Mouse (Mus musculus) embryonic facial prominence, embryonic 15.5 days (tissue): ENCODE data around the gene Pmp22. TPM values are rescaled to one million over a fixed set of nuclear protein-coding genes. Genes with fewer than 3 reads are reported as not detected.

Experiments used
- ATAC-seq: fragments of 200-750 bp; cut with Nextera tagmentation; 2 replicates; pipeline ENCODE4 v1.8.0; 2017; ENCODE audit warnings: low read depth, moderate TSS enrichment; ENCODE audit not compliant: insufficient number of reproducible peaks, low FRiP score, low TSS enrichment
- H3K27ac ChIP-seq: fragments of 300-500 bp; sonication (generic); replicated peaks from 2 replicates; pipeline ENCODE4 v1.5.1; 2015; ENCODE audit warnings: mild to moderate bottlenecking, inconsistent platforms
- H3K27me3 ChIP-seq: fragments of 300-500 bp; sonication (generic); 2 replicates; pipeline ENCODE4 v1.6.1; 2015; ENCODE audit warnings: inconsistent platforms
- H3K36me3 ChIP-seq: fragments of 300-500 bp; sonication (generic); 2 replicates; pipeline ENCODE4 v1.6.1; 2015; ENCODE audit warnings: mild to moderate bottlenecking, inconsistent platforms
- H3K4me1 ChIP-seq: fragments of 300-500 bp; sonication (generic); 2 replicates; pipeline ENCODE4 v1.6.1; 2015; ENCODE audit warnings: inconsistent platforms
- H3K4me2 ChIP-seq: fragments of 300-500 bp; sonication (generic); replicated peaks from 2 replicates; pipeline ENCODE4 v1.6.1; 2015; ENCODE audit warnings: mild to moderate bottlenecking, inconsistent platforms
- H3K4me3 ChIP-seq: fragments of 300-500 bp; sonication (generic); replicated peaks from 2 replicates; pipeline ENCODE4 v1.5.1; 2015; ENCODE audit warnings: mild to moderate bottlenecking, inconsistent platforms
- H3K9ac ChIP-seq: fragments of 300-500 bp; sonication (generic); 2 replicates; pipeline ENCODE4 v1.6.1; 2015; ENCODE audit warnings: inconsistent platforms
- H3K9me3 ChIP-seq: fragments of 300-500 bp; sonication (generic); replicated peaks from 2 replicates; pipeline ENCODE4 v1.6.1; 2016; ENCODE audit warnings: inconsistent platforms
- WGBS: fragments of 180-500 bp; shearing (Covaris S2); methylation state at CpG from one replicate; pipeline ENCODE4 v1.1.7; 2015; 5-methylcytosine and 5-hydroxymethylcytosine counted together
- polyA plus RNA-seq: library from polyadenylated mRNA; unstranded; fragments of >200 nt; fragmentation: Nextera tagmentation; extraction: Ambion mirVana; gene quantifications from 2 replicates; pipeline ENCODE4 v1.2.1, GENCODE M21; 2015

Gene Pmp22
- polyA plus RNA-seq, 1 experiment from 2014 or later, result 244 TPM

DNA sequence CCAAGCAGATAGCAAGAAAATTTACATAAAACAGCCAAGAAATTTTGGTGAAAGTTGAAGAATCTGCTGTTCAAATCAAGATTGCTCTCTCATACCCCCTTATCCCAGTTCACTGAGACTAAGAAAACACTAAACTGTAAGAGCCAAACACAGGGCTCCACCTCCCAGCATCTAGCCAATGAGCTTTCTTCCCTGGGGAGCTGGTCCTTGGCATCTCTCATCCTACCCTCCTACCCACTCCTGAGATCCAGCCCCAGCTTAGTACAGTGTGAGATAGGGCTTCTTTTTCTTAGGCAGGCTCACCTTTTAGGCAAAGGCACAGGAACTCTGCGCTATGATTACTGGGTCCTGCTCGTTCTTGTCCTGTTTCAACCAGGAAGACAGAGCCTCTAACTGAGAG is 34.0 kb downstream of the Pmp22 start:
- Histone ChIP-seq H3K9ac (no peak overlapping the region), H3K27me3 (no peaks in the 10 kb centered on the region), H3K4me2 (no peak overlapping the region), H3K36me3 (peaks cover 28% of the 10 kb centered on the region), H3K9me3 (no peaks in the 10 kb centered on the region), H3K27ac (no peak overlapping the region), H3K4me3 (no peak overlapping the region), H3K4me1 (no peaks in the 10 kb centered on the region)
- no peak for ATAC-seq
- whole genome bisulfite sequencing, result 58% methylated on average over 2 of the region's 2 CpGs

GRCm38 (mm10) chr11:63163550-63163949 is 34.8 kb downstream of the Pmp22 start:
- ATAC-seq, result no peak
- Histone ChIP-seq H3K27me3 (no peaks in the 10 kb centered on the region), H3K36me3 (peaks cover 22% of the 10 kb centered on the region), H3K4me2 (no peak overlapping the region), H3K9me3 (no peaks in the 10 kb centered on the region), H3K27ac (no peak overlapping the region), H3K4me1 (peaks cover 1% of the 10 kb centered on the region; the same call in 1 of the 2 replicates), H3K4me3 (no peak overlapping the region), H3K9ac (no peak overlapping the region)
- 74% methylated on average over 8 of the region's 8 CpGs for WGBS

DNA sequence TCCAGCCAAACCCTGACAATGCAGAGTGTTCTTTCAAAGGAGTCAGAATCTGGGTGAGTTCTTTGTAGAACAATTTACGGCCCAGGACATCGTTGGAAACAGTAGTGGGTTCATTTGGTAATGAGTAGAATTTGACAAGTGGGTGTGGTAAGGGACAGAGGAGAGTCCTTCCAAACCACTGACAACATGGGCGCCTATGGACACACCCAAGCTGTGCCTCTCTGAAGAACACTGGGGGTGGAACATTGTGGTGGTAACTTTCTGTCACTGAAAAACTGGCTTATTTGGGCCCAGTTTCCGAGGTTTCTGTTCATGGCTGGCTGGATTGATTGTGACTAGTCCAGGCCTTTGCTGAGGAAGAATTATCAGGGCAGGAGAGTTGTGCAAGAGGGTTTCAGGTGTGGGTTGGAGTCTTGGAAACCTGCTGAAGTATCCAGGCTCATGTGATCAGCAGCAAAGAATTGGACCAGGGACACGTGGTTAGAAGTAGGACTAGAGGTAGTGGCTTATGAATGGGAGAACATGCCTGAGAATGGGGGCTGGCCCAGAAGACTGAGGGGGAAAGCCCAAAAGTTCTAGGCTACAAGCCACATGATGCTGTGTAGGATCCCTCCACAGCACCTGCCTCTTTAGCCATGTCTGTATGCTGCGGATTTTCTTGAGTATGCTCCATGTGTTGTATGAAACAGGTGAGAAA is 35.4 kb downstream of the Pmp22 start:
- WGBS, result 83% methylated on average over 6 of the region's 6 CpGs
- no peak for ATAC-seq
- H3K9ac ChIP-seq, result no peak overlapping the region
- H3K9me3 ChIP-seq, result no peaks in the 10 kb centered on the region
- H3K36me3 ChIP-seq, result peaks cover 16% of the 10 kb centered on the region
- H3K4me1 ChIP-seq, result peaks cover 6% of the 10 kb centered on the region; the same call in 1 of the 2 replicates
- H3K4me2 ChIP-seq, result no peak overlapping the region
- no peak overlapping the region for H3K27ac ChIP-seq
- no peaks in the 10 kb centered on the region for H3K27me3 ChIP-seq
- no peak overlapping the region for H3K4me3 ChIP-seq

DNA sequence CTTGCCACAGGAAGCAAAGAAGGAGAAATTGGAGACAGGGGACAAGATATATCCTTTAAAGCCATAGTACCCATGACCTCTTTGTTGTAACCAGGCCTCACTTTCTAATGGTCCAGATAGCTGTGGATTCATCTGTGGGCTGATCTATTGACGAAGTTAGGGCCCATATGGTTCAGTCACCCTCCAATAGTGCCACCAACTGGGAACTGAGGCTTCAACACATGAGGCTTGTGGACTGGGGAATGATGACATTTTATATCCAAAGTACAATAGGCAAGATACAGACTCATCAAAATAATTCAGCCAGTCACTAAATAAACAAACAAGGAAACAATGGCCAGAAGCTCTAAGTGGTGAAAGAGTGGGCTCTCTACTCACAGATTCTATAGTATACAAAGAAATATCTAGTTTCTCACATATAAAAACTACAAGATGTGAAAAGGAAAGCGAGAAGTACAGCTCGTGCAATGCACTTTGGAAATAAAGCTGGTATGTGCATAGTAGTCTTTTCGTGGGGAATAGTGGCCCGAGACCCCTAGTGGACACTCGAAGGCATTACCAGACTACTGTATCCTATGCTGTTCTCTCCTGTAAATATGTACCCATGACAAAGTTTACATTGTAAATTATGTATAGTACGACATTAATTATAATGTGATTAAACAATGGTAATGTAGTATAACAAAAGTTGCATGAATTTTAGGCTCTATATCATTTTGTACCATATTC is 36.1 kb downstream of the Pmp22 start:
- Histone ChIP-seq H3K4me1 (peaks cover 6% of the 10 kb centered on the region; the same call in 1 of the 2 replicates), H3K9me3 (no peaks in the 10 kb centered on the region)
- no peak for ATAC-seq

GRCm38 (mm10) chr11:63167826-63168225 is 39.0 kb downstream of the Pmp22 start:
- Histone ChIP-seq H3K9ac (no peak overlapping the region), H3K4me3 (no peak overlapping the region), H3K4me2 (no peak overlapping the region), H3K4me1 (peaks cover 6% of the 10 kb centered on the region; the same call in 1 of the 2 replicates), H3K27ac (no peak overlapping the region), H3K36me3 (no peaks in the 10 kb centered on the region), H3K27me3 (no peaks in the 10 kb centered on the region), H3K9me3 (no peaks in the 10 kb centered on the region)
- 68% methylated on average over 4 of the region's 4 CpGs for WGBS
- ATAC-seq, result no peak

More for the DNA sequence above, 36.1 kb downstream of the Pmp22 start:
- 46% methylated on average over 7 of the region's 7 CpGs for WGBS
- Histone ChIP-seq H3K27ac (no peak overlapping the region), H3K9ac (no peak overlapping the region), H3K4me2 (no peak overlapping the region), H3K4me3 (no peak overlapping the region), H3K27me3 (no peaks in the 10 kb centered on the region), H3K36me3 (peaks cover 8% of the 10 kb centered on the region; the same call in 1 of the 2 replicates)

DNA sequence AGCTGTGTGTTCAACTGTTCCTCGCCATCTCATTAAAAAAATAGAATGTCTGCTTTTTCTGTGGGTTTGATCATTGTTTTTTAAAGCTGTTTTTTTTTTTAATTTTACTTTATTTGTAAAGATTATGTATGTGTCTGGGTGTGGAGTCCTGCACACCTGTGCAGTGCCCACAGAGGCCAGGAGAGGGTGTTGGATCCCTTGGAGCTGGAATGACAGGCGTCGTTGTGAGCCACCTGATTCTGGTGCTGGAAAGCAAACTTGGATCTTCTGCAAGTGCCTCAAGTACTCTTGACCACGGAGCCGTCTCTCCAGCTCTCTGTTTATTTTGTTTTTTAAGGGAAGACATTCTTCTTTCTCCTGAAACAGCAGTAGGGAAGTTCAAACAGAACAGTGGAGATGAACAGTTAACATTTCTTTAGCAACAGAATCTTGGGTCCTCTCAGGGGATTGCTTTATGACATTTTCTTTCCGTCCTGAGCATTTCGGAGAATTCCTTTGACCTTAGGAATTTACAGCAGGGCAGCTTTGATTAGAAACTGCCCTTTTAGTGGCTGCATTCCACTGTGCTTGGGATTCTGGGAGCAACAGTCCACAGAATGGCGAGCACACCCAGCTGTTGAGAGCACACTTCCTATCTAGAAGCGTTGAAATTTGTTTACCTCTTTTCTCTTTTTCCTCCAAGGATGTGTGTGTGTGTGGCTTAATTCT is 39.9 kb downstream of the Pmp22 start:
- Histone ChIP-seq H3K36me3 (no peaks in the 10 kb centered on the region), H3K27ac (no peak overlapping the region), H3K4me3 (no peak overlapping the region), H3K9ac (no peak overlapping the region), H3K27me3 (no peaks in the 10 kb centered on the region), H3K4me2 (no peak overlapping the region), H3K9me3 (no peaks in the 10 kb centered on the region), H3K4me1 (peaks cover 6% of the 10 kb centered on the region; the same call in 1 of the 2 replicates)
- no peak for ATAC-seq
- WGBS, result 33% methylated on average over 9 of the region's 9 CpGs

DNA sequence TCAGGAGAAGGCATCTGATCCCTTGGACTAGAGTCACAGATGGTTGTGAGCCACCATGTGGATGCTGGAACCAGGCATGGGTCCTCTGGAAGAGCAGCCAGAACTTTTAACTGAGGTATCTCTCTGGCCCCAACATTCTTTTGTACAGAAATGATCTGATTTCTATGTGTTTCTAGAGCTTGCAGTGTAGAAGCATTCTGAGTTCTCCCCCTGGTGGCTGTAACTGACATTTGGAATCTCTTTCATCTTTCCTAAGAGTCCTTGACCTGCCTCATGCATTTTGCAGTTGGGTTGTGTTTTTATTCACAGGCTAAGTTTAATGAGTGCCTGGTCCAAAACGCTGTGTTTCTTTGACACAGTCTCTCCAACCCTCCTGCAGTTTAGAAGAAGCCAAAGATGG is 43.2 kb downstream of the Pmp22 start:
- no peak overlapping the region for H3K4me2 ChIP-seq
- H3K4me3 ChIP-seq, result no peak overlapping the region
- peaks cover 6% of the 10 kb centered on the region; the same call in 1 of the 2 replicates for H3K4me1 ChIP-seq
- no peak for ATAC-seq
- H3K9ac ChIP-seq, result no peak overlapping the region
- no peaks in the 10 kb centered on the region for H3K36me3 ChIP-seq
- H3K27me3 ChIP-seq, result no peaks in the 10 kb centered on the region
- WGBS, result 27% methylated on average over 1 of the region's 1 CpGs
- H3K27ac ChIP-seq, result no peak overlapping the region
- no peaks in the 10 kb centered on the region for H3K9me3 ChIP-seq

- peaks cover 5% of the 10 kb centered on the region; the same call in 1 of the 2 replicates for H3K4me1 ChIP-seq
- H3K27ac ChIP-seq, result no peak overlapping the region
- no peaks in the 10 kb centered on the region for H3K36me3 ChIP-seq
- WGBS, result 82% methylated on average over 5 of the region's 5 CpGs
- ATAC-seq, result no peak
- H3K9ac ChIP-seq, result no peak overlapping the region
- no peaks in the 10 kb centered on the region for H3K9me3 ChIP-seq
- H3K4me3 ChIP-seq, result no peak overlapping the region
- no peak overlapping the region for H3K4me2 ChIP-seq
- H3K27me3 ChIP-seq, result no peaks in the 10 kb centered on the region
These were observed 44.8 kb downstream of the Pmp22 start for GRCm38 (mm10) chr11:63173604-63174003.

- WGBS, result 33% methylated on average over 3 of the region's 3 CpGs
- H3K36me3 ChIP-seq, result no peaks in the 10 kb centered on the region
These were observed 46.5 kb downstream of the Pmp22 start for GRCm38 (mm10) chr11:63175302-63175701.

DNA sequence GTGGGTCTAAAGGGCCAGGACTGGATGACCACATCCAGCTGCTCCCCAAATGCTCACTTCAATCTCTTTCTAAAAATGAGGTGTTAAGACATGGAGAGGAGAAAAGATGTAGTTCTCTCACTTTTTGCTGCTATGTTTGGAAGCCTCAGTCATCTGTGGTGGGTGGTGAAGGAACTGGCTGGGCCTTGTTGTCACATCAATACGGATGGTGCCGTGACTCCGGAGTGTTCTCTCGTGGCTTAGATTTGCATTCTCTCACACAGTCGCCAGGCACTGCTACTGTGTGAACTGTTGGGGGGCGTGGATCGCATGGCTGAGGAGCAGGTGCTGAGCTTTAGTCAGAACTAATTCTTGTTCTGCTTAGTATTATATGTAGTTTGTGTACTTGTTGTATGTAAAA is 47.6 kb downstream of the Pmp22 start:
- WGBS, result 74% methylated on average over 7 of the region's 7 CpGs
- H3K9me3 ChIP-seq, result no peaks in the 10 kb centered on the region
- no peaks in the 10 kb centered on the region for H3K4me1 ChIP-seq
- no peaks in the 10 kb centered on the region for H3K36me3 ChIP-seq
- no peak overlapping the region for H3K9ac ChIP-seq
- ATAC-seq, result no peak
- H3K4me2 ChIP-seq, result no peak overlapping the region
- no peaks in the 10 kb centered on the region for H3K27me3 ChIP-seq
- no peak overlapping the region for H3K4me3 ChIP-seq
- no peak overlapping the region for H3K27ac ChIP-seq

More at GRCm38 (mm10) chr11:63175302-63175701, 46.5 kb downstream of the Pmp22 start:
- no peak overlapping the region for H3K4me3 ChIP-seq
- no peaks in the 10 kb centered on the region for H3K4me1 ChIP-seq
- H3K27me3 ChIP-seq, result no peaks in the 10 kb centered on the region
- no peak overlapping the region for H3K9ac ChIP-seq
- no peak overlapping the region for H3K4me2 ChIP-seq
- no peak overlapping the region for H3K27ac ChIP-seq
- no peaks in the 10 kb centered on the region for H3K9me3 ChIP-seq
- ATAC-seq, result no peak
